Mouse (Mus musculus) embryonic facial prominence, embryonic 11.5 days (tissue): ENCODE data around the gene Rsad2. TPM values are rescaled to one million over a fixed set of nuclear protein-coding genes. Genes with fewer than 3 reads are reported as not detected.
A peak's percentile ranks its signal among the peaks of the same experiment; 100 is the strongest.

Source experiments
- ATAC-seq: fragments of 200-750 bp; cut with Nextera tagmentation; replicated peaks from 2 replicates; pipeline ENCODE4 v1.8.0; 2017; ENCODE audit warnings: low read depth; ENCODE audit not compliant: insufficient number of reproducible peaks, low FRiP score, low TSS enrichment
- DNase-seq: peaks from one replicate; pipeline ENCODE4 v3.0.0-alpha.2; 2015; ENCODE audit warnings: low spot score
- H3K27ac ChIP-seq: fragments of 300-500 bp; sonication (generic); replicated peaks from 2 replicates; pipeline ENCODE4 v1.5.1; 2014; ENCODE audit warnings: mild to moderate bottlenecking, low read depth, low read length, control low read depth
- H3K27me3 ChIP-seq: fragments of 300-500 bp; sonication (generic); 2 replicates; pipeline ENCODE4 v1.6.1; 2014; ENCODE audit warnings: mild to moderate bottlenecking, low read length, moderate library complexity, mixed read lengths; ENCODE audit not compliant: control insufficient read depth, insufficient read depth
- H3K36me3 ChIP-seq: fragments of 300-500 bp; sonication (generic); replicated peaks from 2 replicates; pipeline ENCODE4 v1.6.1; 2014; ENCODE audit warnings: low read depth, mild to moderate bottlenecking, low read length, moderate library complexity, mixed read lengths; ENCODE audit not compliant: control insufficient read depth, insufficient read depth
- H3K4me1 ChIP-seq: fragments of 300-500 bp; sonication (generic); 2 replicates; pipeline ENCODE4 v1.6.1; 2014; ENCODE audit warnings: low read length, mixed read lengths; ENCODE audit not compliant: control insufficient read depth, insufficient read depth
- H3K4me2 ChIP-seq: fragments of 300-500 bp; sonication (generic); 2 replicates; pipeline ENCODE4 v1.6.1; 2014; ENCODE audit warnings: low read depth, mild to moderate bottlenecking, control low read depth, low read length, moderate library complexity
- H3K4me3 ChIP-seq: fragments of 300-500 bp; sonication (generic); 2 replicates; pipeline ENCODE4 v1.5.1; 2014; ENCODE audit warnings: low read depth, low read length, control low read depth
- H3K9ac ChIP-seq: fragments of 300-500 bp; sonication (generic); replicated peaks from 2 replicates; pipeline ENCODE4 v1.6.1; 2014; ENCODE audit warnings: mild to moderate bottlenecking, control low read depth, low read length
- H3K9me3 ChIP-seq: fragments of 300-500 bp; sonication (generic); replicated peaks from 2 replicates; pipeline ENCODE4 v1.6.1; 2016; ENCODE audit warnings: mild to moderate bottlenecking, low read length, inconsistent platforms, mixed read lengths; ENCODE audit not compliant: control insufficient read depth
- WGBS: fragments of 180-500 bp; shearing (Covaris S2); extraction: QIAGEN DNeasy Blood & Tissue Kit; methylation state at CpG from one replicate; pipeline ENCODE4 v1.1.7; 2014; 5-methylcytosine and 5-hydroxymethylcytosine counted together
- polyA plus RNA-seq: library from polyadenylated mRNA; unstranded; fragments of >200 nt; fragmentation: Nextera tagmentation; extraction: Ambion mirVana; gene quantifications from 2 replicates; pipeline ENCODE4 v1.2.1, GENCODE M21; 2014

Gene Rsad2
- polyA plus RNA-seq, 1 experiment from 2014 or later, result 1.0 TPM

DNA sequence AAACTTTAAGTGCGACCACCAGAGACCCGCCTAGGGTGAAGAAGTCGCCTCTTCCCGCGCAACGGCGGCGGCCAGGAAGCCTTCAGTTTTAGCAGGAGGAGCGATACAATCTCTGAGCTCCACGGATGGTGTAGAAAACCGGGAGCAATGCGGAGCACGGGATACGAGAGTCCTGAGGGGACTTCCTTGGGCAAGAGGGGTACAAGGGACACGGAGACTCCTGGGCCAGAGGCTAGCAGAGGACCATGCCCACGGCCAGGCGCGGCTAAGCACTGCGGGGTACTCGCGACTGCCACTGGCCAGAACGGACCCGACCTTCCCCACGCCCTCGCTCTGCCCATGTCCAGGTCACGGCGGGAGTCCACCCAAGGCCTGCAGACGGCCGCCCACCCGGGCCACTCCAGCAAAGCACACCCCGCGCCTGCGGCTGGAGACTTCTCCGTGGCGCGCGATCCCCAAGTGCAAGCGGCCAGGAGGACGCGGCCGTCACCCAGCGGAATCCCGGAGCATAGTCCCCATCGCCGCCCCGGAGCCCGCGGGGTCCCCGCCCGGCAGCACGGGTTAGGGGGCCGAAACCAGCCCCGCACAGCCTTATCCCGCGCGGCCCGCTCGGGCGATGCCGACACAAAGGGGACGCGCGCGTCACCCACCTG, 41.7 kb downstream of the Rsad2 start:
- ATAC-seq, result peak; percentile 67
- no peaks in the 10 kb centered on the region for H3K27me3 ChIP-seq
- under 1% methylated on average over 64 of the region's 64 CpGs for WGBS
- H3K4me2 ChIP-seq, result peak overlapping the region; percentile 72
- no peaks in the 10 kb centered on the region; the same call in 1 of the 2 replicates for H3K4me1 ChIP-seq
- H3K9me3 ChIP-seq, result no peaks in the 10 kb centered on the region
- H3K27ac ChIP-seq, result peak overlapping the region; percentile 73
- DNase-seq, result peak; percentile 36
- peak overlapping the region; percentile 99 for H3K9ac ChIP-seq
- H3K36me3 ChIP-seq, result no peaks in the 10 kb centered on the region
- peak overlapping the region; percentile 91 for H3K4me3 ChIP-seq

GRCm38 (mm10) chr12:26413961-26414411, 42.3 kb downstream of the Rsad2 start:
- peak; percentile 14; the same call in 1 of the 2 replicates for ATAC-seq
- Histone ChIP-seq H3K9me3 (no peaks in the 10 kb centered on the region), H3K27ac (peak overlapping the region; percentile 73; the same call in 1 of the 2 replicates), H3K27me3 (no peaks in the 10 kb centered on the region), H3K4me2 (peak overlapping the region; percentile 72), H3K36me3 (no peaks in the 10 kb centered on the region; the same call in 1 of the 2 replicates), H3K4me3 (peak overlapping the region; percentile 91), H3K4me1 (no peaks in the 10 kb centered on the region; the same call in 1 of the 2 replicates), H3K9ac (peak overlapping the region; percentile 99)
- WGBS, result 4% methylated on average over 8 of the region's 8 CpGs
- peak; percentile 35 for DNase-seq

DNA sequence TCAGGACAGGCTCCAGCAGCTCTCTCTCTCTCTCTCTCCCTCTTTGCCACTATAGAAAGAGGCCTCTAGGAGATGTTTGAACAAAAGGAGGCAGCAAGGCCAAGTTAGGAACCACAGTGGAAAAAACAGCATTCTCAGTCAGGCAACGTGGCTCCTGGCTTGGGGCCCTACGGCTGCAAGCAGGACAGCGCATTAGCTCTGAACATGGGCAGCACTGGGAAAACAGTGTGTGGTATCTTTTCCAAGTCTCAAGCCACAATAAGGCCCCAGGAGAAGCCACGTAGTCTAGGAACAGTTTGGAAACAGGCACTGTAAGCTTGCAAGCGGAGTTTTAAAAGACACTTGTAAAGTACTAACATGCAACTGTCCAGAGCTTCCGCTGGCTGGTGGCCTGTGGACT, 43.5 kb downstream of the Rsad2 start:
- no peak overlapping the region; the same call in 1 of the 2 replicates for H3K9ac ChIP-seq
- no peak overlapping the region for H3K4me3 ChIP-seq
- no peaks in the 10 kb centered on the region for H3K9me3 ChIP-seq
- H3K4me1 ChIP-seq, result no peaks in the 10 kb centered on the region; the same call in 1 of the 2 replicates
- peak overlapping the region; percentile 25; the same call in 1 of the 2 replicates for H3K4me2 ChIP-seq
- 85% methylated on average over 6 of the region's 6 CpGs for WGBS
- no peaks in the 10 kb centered on the region; the same call in none of the 2 replicates for H3K36me3 ChIP-seq
- no peaks in the 10 kb centered on the region for H3K27me3 ChIP-seq
- no peak overlapping the region for H3K27ac ChIP-seq
- DNase-seq (no peak), ATAC-seq (no peak)

DNA sequence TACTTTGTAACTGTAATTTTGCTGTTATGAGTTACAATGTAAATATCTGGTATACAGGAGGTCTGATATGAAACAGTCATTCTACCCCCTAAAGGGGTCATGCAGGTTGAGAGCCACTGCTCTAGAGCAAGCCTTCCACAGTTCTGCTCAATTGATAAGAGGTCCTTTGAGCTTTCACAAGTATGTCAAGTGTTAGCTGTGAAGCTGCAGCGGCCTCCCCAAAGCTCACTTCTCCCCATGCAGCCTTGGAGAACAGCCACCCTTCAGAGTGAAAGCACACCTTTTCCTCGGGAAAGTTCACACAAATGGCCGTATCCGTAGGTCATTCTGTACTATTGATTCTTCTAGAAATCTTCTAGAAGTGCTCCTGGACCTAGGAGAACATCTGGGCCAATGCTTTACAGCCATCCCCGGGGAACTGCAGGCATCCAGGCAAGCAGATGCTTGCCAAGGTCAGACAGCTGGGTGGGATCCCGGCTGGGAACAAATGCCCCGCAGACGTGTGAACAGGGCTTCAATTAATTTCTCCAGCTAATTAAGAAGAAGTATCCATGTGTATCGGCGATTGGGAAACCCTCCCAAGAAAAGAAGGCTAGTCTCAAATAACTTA, 44.3 kb downstream of the Rsad2 start:
- Histone ChIP-seq H3K36me3 (no peaks in the 10 kb centered on the region; the same call in none of the 2 replicates), H3K4me2 (no peak overlapping the region), H3K4me1 (no peaks in the 10 kb centered on the region; the same call in 1 of the 2 replicates), H3K27ac (no peak overlapping the region), H3K4me3 (no peak overlapping the region), H3K9ac (no peak overlapping the region), H3K9me3 (no peaks in the 10 kb centered on the region), H3K27me3 (no peaks in the 10 kb centered on the region)
- ATAC-seq (no peak), DNase-seq (no peak)
- WGBS, result 83% methylated on average over 10 of the region's 10 CpGs

DNA sequence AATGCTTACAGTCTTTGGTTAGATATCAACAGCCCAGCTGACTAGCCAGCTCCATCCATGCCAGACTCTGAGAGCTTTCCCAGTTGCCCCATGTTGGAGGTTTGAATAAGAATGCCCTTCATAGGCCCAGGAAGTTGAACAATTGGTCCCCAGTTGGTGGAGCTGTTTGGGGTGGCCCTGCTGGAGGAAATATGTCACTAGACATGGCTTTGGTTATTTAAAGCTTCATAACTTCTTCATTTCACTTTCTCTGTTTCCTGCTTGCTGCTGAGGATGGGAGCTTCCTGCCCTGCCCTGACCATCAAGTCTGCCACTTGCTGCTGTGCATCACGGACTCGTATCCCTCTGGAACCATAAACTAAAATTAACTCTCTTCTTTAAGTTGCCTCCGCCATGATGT, 45.8 kb downstream of the Rsad2 start:
- Histone ChIP-seq H3K36me3 (no peaks in the 10 kb centered on the region; the same call in none of the 2 replicates), H3K4me3 (no peak overlapping the region), H3K9ac (no peak overlapping the region), H3K27ac (no peak overlapping the region), H3K27me3 (no peaks in the 10 kb centered on the region), H3K9me3 (no peaks in the 10 kb centered on the region), H3K4me2 (no peak overlapping the region), H3K4me1 (no peaks in the 10 kb centered on the region; the same call in 1 of the 2 replicates)
- ATAC-seq (no peak), DNase-seq (no peak)
- WGBS, result 87% methylated on average over 3 of the region's 3 CpGs

GRCm38 (mm10) chr12:26408707-26409106, 47.5 kb downstream of the Rsad2 start:
- H3K4me2 ChIP-seq, result no peak overlapping the region
- no peak overlapping the region for H3K4me3 ChIP-seq
- H3K36me3 ChIP-seq, result no peaks in the 10 kb centered on the region; the same call in none of the 2 replicates
- ATAC-seq (no peak), DNase-seq (no peak)
- H3K27ac ChIP-seq, result no peak overlapping the region
- no peak overlapping the region for H3K9ac ChIP-seq
- 78% methylated on average over 9 of the region's 9 CpGs for WGBS
- no peaks in the 10 kb centered on the region for H3K27me3 ChIP-seq
- no peaks in the 10 kb centered on the region; the same call in 1 of the 2 replicates for H3K4me1 ChIP-seq
- no peaks in the 10 kb centered on the region for H3K9me3 ChIP-seq

GRCm38 (mm10) chr12:26404781-26405702, 51.2 kb downstream of the Rsad2 start:
- Histone ChIP-seq H3K9ac (no peak overlapping the region), H3K36me3 (no peaks in the 10 kb centered on the region; the same call in none of the 2 replicates), H3K9me3 (no peaks in the 10 kb centered on the region), H3K4me3 (no peak overlapping the region), H3K4me2 (no peak overlapping the region), H3K4me1 (no peaks in the 10 kb centered on the region), H3K27ac (no peak overlapping the region), H3K27me3 (no peaks in the 10 kb centered on the region)
- 84% methylated on average over 11 of the region's 11 CpGs for WGBS
- ATAC-seq (no peak), DNase-seq (no peak)
